Mouse (Mus musculus) stomach, embryonic 14.5 days (tissue): ENCODE data around the gene Sipa1. TPM values are rescaled to one million over a fixed set of nuclear protein-coding genes. Genes with fewer than 3 reads are reported as not detected.

Experiments
- ATAC-seq: fragments of 200-750 bp; cut with Nextera tagmentation; 2 replicates; pipeline ENCODE4 v1.8.0; 2017; ENCODE audit warnings: low read depth, moderate TSS enrichment; ENCODE audit not compliant: insufficient number of reproducible peaks, insufficient read depth, low FRiP score
- H3K27ac ChIP-seq: fragments of 300-500 bp; sonication (generic); 2 replicates; pipeline ENCODE4 v1.5.1; 2014; ENCODE audit warnings: mild to moderate bottlenecking, low read length, moderate library complexity, mixed read lengths
- H3K27me3 ChIP-seq: fragments of 300-500 bp; sonication (generic); 2 replicates; pipeline ENCODE4 v1.6.1; 2014; ENCODE audit warnings: low read length, control low read depth, mixed read lengths; ENCODE audit not compliant: control insufficient read depth, insufficient read depth
- H3K36me3 ChIP-seq: fragments of 300-500 bp; sonication (generic); 2 replicates; pipeline ENCODE4 v1.6.1; 2014; ENCODE audit warnings: mild to moderate bottlenecking, control low read depth, low read length, moderate library complexity, mixed read lengths; ENCODE audit not compliant: control insufficient read depth, insufficient read depth
- H3K4me1 ChIP-seq: fragments of 300-500 bp; sonication (generic); 2 replicates; pipeline ENCODE4 v1.6.1; 2014; ENCODE audit warnings: low read length, control low read depth, mixed read lengths; ENCODE audit not compliant: control insufficient read depth, insufficient read depth
- H3K4me2 ChIP-seq: fragments of 300-500 bp; sonication (generic); replicated peaks from 2 replicates; pipeline ENCODE4 v1.6.1; 2014; ENCODE audit warnings: low read depth, low read length, control low read depth
- H3K4me3 ChIP-seq: fragments of 300-500 bp; sonication (generic); 2 replicates; pipeline ENCODE4 v1.5.1; 2014; ENCODE audit warnings: low read depth, low read length, control low read depth
- H3K9ac ChIP-seq: fragments of 300-500 bp; sonication (generic); replicated peaks from 2 replicates; pipeline ENCODE4 v1.6.1; 2014; ENCODE audit warnings: low read depth, mild to moderate bottlenecking, control low read depth, low read length, moderate library complexity, mixed read lengths
- H3K9me3 ChIP-seq: fragments of 300-500 bp; sonication (generic); 2 replicates; pipeline ENCODE4 v1.6.1; 2016; ENCODE audit warnings: low read depth, low read length, control low read depth; ENCODE audit not compliant: control insufficient read depth
- WGBS: fragments of 180-500 bp; shearing (Covaris S2); extraction: QIAGEN DNeasy Blood & Tissue Kit; methylation state at CpG from one replicate; pipeline ENCODE4 v1.1.7; 2014; 5-methylcytosine and 5-hydroxymethylcytosine counted together
- polyA plus RNA-seq: library from polyadenylated mRNA; unstranded; fragments of >200 nt; fragmentation: Nextera tagmentation; extraction: Ambion mirVana; gene quantifications from 2 replicates; pipeline ENCODE4 v1.2.1, GENCODE M21; 2014

Gene Sipa1
- polyA plus RNA-seq, 1 experiment from 2014 or later: 15.2 TPM

GRCm38 (mm10) chr19:5684985-5685384, 21.5 kb upstream of the Sipa1 start:
- Histone ChIP-seq H3K9me3 (no peaks in the 10 kb centered on the region), H3K27ac (no peak overlapping the region), H3K9ac (no peak overlapping the region), H3K4me1 (peaks cover 9% of the 10 kb centered on the region; the same call in 1 of the 2 replicates), H3K4me2 (no peak overlapping the region), H3K36me3 (peaks cover 57% of the 10 kb centered on the region), H3K4me3 (no peak overlapping the region), H3K27me3 (no peaks in the 10 kb centered on the region)
- ATAC-seq: no peak
- WGBS: 88% methylated on average over 13 of the region's 13 CpGs

GRCm38 (mm10) chr19:5684236-5684635, 20.7 kb upstream of the Sipa1 start:
- Histone ChIP-seq H3K9me3 (no peaks in the 10 kb centered on the region), H3K36me3 (peaks cover 64% of the 10 kb centered on the region), H3K9ac (no peak overlapping the region), H3K4me1 (peaks cover 9% of the 10 kb centered on the region; the same call in 1 of the 2 replicates), H3K4me2 (no peak overlapping the region), H3K27me3 (no peaks in the 10 kb centered on the region), H3K4me3 (no peak overlapping the region), H3K27ac (no peak overlapping the region)
- 91% methylated on average over 12 of the region's 12 CpGs for WGBS
- no peak for ATAC-seq

- no peak overlapping the region for H3K9ac ChIP-seq
- no peaks in the 10 kb centered on the region for H3K27me3 ChIP-seq
- no peak overlapping the region for H3K27ac ChIP-seq
- H3K9me3 ChIP-seq: no peaks in the 10 kb centered on the region
- H3K4me3 ChIP-seq: no peak overlapping the region
- ATAC-seq: no peak
- no peaks in the 10 kb centered on the region for H3K4me1 ChIP-seq
- no peak overlapping the region for H3K4me2 ChIP-seq
- 82% methylated on average over 4 of the region's 4 CpGs for WGBS
- peaks cover 82% of the 10 kb centered on the region for H3K36me3 ChIP-seq
Observed at GRCm38 (mm10) chr19:5680432-5680831, 16.9 kb upstream of the Sipa1 start.

- WGBS: 89% methylated on average over 4 of the region's 4 CpGs
- ATAC-seq: no peak
Observed at GRCm38 (mm10) chr19:5668372-5668771, 4.9 kb upstream of the Sipa1 start.

GRCm38 (mm10) chr19:5666386-5666785, 2.9 kb upstream of the Sipa1 start:
- ATAC-seq: no peak
- Histone ChIP-seq H3K27ac (no peak overlapping the region), H3K4me2 (no peak overlapping the region), H3K9me3 (no peaks in the 10 kb centered on the region), H3K9ac (no peak overlapping the region), H3K36me3 (peaks cover 49% of the 10 kb centered on the region), H3K4me3 (no peak overlapping the region), H3K4me1 (peaks cover 20% of the 10 kb centered on the region; the same call in 1 of the 2 replicates), H3K27me3 (no peaks in the 10 kb centered on the region)
- WGBS: 92% methylated on average over 18 of the region's 18 CpGs

More at GRCm38 (mm10) chr19:5668372-5668771, 4.9 kb upstream of the Sipa1 start:
- Histone ChIP-seq H3K27ac (no peak overlapping the region), H3K36me3 (peaks cover 68% of the 10 kb centered on the region), H3K4me3 (no peak overlapping the region), H3K9ac (no peak overlapping the region), H3K4me2 (no peak overlapping the region), H3K27me3 (no peaks in the 10 kb centered on the region), H3K9me3 (no peaks in the 10 kb centered on the region), H3K4me1 (peaks cover 6% of the 10 kb centered on the region; the same call in 1 of the 2 replicates)

GRCm38 (mm10) chr19:5665465-5665864, 2.0 kb upstream of the Sipa1 start:
- Histone ChIP-seq H3K9me3 (no peaks in the 10 kb centered on the region), H3K4me3 (no peak overlapping the region), H3K27ac (no peak overlapping the region), H3K4me2 (no peak overlapping the region), H3K9ac (no peak overlapping the region), H3K36me3 (peaks cover 44% of the 10 kb centered on the region), H3K4me1 (peaks cover 22% of the 10 kb centered on the region; the same call in 1 of the 2 replicates), H3K27me3 (no peaks in the 10 kb centered on the region)
- 80% methylated on average over 15 of the region's 15 CpGs for WGBS
- ATAC-seq: peak; percentile 33; the same call in 1 of the 2 replicates

GRCm38 (mm10) chr19:5664669-5665257, 1.3 kb upstream of the Sipa1 start:
- WGBS: 92% methylated on average over 10 of the region's 10 CpGs
- H3K27ac ChIP-seq: no peak overlapping the region
- H3K4me3 ChIP-seq: no peak overlapping the region
- no peaks in the 10 kb centered on the region for H3K9me3 ChIP-seq
- no peaks in the 10 kb centered on the region for H3K27me3 ChIP-seq
- no peak overlapping the region for H3K4me2 ChIP-seq
- peaks cover 22% of the 10 kb centered on the region; the same call in 1 of the 2 replicates for H3K4me1 ChIP-seq
- no peak for ATAC-seq
- H3K9ac ChIP-seq: no peak overlapping the region
- H3K36me3 ChIP-seq: peaks cover 40% of the 10 kb centered on the region

GRCm38 (mm10) chr19:5662310-5662709, 1.2 kb downstream of the Sipa1 start:
- Histone ChIP-seq H3K27ac (peak overlapping the region; percentile 93; the same call in 1 of the 2 replicates), H3K4me1 (peaks cover 22% of the 10 kb centered on the region; the same call in 1 of the 2 replicates), H3K4me2 (peak overlapping the region; percentile 68), H3K4me3 (peak overlapping the region; percentile 48), H3K36me3 (peaks cover 29% of the 10 kb centered on the region), H3K27me3 (no peaks in the 10 kb centered on the region), H3K9me3 (no peaks in the 10 kb centered on the region), H3K9ac (peak overlapping the region; percentile 39; the same call in 1 of the 2 replicates)
- ATAC-seq: no peak
- 74% methylated on average over 8 of the region's 8 CpGs for WGBS
